Mouse (Mus musculus): ENCODE results near the gene Shroom2. TPM values are rescaled to one million over a fixed set of nuclear protein-coding genes. Genes with fewer than 3 reads are reported as not detected.

The Shroom2 gene
- polyA plus RNA-seq, 1 experiment from 2014 or later: 7.3 TPM

DNA sequence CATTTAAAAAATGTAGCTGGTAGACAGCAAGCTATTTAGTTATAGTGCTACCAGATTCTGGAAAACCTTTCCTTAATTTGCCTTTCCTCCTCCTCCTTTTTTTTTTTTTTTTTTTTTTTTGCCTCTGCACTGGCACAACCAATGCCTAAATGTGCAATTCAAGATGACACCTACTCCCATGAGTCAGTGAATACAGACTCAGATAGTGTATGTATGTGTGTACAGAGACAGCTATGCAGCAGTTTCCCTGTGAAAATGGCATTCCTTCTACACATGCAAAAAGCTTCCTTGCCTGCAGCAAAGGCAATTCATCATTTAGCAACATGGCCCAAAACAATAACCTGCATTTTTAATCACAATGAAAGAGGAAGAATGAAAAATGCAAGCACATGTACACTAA, 126.1 kb downstream of the Shroom2 start:
- no peak overlapping the region for H3K27ac ChIP-seq
- H3K27me3 ChIP-seq: no peaks in the 10 kb centered on the region
- no peak overlapping the region for H3K9ac ChIP-seq
- no peak overlapping the region for H3K4me2 ChIP-seq
- no peak overlapping the region for H3K4me3 ChIP-seq
- H3K36me3 ChIP-seq: no peaks in the 10 kb centered on the region
- no peaks in the 10 kb centered on the region for H3K4me1 ChIP-seq
- no peaks in the 10 kb centered on the region for H3K9me3 ChIP-seq
- no peak for ATAC-seq (ENCODE audit: borderline replicate concordance, extremely low read depth, low FRiP score, low TSS enrichment)

DNA sequence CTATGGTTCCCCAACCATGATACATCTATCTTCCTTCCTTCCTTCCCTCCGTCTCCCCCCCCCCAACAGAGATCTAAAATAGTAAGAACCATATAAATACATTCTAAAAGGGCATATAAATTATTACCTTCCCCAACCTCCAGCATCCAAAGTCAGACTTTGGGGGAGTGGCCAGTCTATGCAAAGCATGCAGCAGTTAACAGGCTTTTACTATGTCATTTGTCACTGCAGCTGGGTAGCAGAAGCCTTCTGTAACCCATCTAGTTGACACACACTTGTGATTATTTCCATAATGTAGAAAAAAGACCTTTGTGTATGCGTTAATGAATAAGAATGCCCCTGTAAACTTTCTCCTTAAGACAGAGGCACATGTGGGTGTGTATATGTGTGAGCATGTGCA, 126.6 kb downstream of the Shroom2 start:
- Histone ChIP-seq H3K4me1 (no peaks in the 10 kb centered on the region), H3K27ac (no peak overlapping the region), H3K9me3 (no peaks in the 10 kb centered on the region), H3K4me2 (no peak overlapping the region), H3K4me3 (no peak overlapping the region), H3K9ac (no peak overlapping the region), H3K27me3 (no peaks in the 10 kb centered on the region), H3K36me3 (no peaks in the 10 kb centered on the region)
- ATAC-seq (ENCODE audit: borderline replicate concordance, extremely low read depth, low FRiP score, low TSS enrichment): no peak
- WGBS: 52% methylated on average over 2 of the region's 2 CpGs

DNA sequence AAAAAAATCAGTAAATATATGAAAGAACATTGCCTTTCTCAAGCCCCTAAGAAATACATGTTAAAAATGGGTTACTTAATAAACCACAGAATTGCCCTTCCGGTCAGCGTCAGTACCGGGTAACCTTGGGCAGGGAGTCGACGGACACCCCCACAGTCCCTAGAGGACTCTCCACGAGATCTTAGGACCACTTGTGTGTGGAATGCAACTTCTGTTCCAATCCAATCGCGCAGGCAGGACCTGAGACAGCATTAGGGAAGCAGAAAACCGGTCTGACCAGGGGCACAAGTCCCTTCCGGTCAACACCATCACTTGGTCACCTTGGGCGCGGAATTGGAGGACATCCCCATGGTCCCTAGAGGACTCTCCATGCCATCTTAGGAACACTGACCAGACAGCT, 133.9 kb downstream of the Shroom2 start:
- no peaks in the 10 kb centered on the region for H3K9me3 ChIP-seq
- H3K9ac ChIP-seq: no peak overlapping the region
- no peak for ATAC-seq (ENCODE audit: borderline replicate concordance, extremely low read depth, low FRiP score, low TSS enrichment)
- no peaks in the 10 kb centered on the region for H3K36me3 ChIP-seq
- H3K27me3 ChIP-seq: 0 out of 2 replicates have a peak, but pooled peaks cover 4% of the 10 kb centered on the region
- 73% methylated on average over 12 of the region's 12 CpGs for WGBS
- H3K4me3 ChIP-seq: no peak overlapping the region
- no peak overlapping the region for H3K4me2 ChIP-seq
- H3K4me1 ChIP-seq: no peaks in the 10 kb centered on the region
- H3K27ac ChIP-seq: no peak overlapping the region

DNA sequence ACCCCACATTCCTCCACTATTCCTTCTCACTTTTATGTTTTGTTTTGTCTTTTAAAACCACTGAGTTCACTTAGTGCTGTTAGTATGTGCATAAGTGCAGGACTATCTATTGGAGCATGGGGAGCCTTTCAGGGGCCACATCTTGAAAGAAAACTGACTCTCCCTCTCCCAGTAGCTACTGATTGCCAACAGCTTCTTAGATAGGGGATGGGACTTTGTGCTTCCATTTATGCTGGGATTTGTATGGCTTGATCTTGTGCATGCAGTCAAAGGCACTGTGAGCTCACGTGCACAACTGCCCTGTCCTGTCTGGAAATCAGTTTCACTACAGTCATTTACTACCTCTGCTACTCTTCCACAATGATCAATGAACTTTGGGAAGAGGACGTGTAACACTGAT, 147.9 kb downstream of the Shroom2 start:
- ATAC-seq (ENCODE audit: borderline replicate concordance, extremely low read depth, low FRiP score, low TSS enrichment): no peak
- H3K36me3 ChIP-seq: no peaks in the 10 kb centered on the region
- H3K9me3 ChIP-seq: no peaks in the 10 kb centered on the region
- peaks cover 3% of the 10 kb centered on the region; the same call in 1 of the 2 replicates for H3K27me3 ChIP-seq
- no peak overlapping the region for H3K4me2 ChIP-seq
- no peak overlapping the region for H3K9ac ChIP-seq
- H3K4me3 ChIP-seq: no peak overlapping the region
- H3K4me1 ChIP-seq: no peaks in the 10 kb centered on the region
- H3K27ac ChIP-seq: no peak overlapping the region
- WGBS: 80% methylated on average over 2 of the region's 2 CpGs

DNA sequence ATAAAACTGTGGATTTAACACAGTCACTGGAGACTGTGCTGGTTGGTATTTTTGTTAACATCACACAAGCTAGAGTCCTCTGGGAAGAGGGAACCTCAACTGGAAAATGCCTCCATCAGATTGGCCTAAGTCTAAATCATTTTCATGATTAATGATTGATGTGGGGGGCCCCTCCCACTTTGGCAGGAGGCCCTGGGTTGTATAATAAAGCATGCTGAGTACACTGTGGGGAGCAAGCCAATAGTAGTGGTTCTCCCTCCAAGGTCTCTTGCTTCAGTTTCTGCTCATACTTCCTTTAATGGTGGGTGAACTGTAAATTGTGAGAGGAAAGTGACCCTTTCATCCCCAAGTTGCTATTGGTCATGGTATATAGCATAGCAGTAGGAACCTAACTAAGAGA, 148.3 kb downstream of the Shroom2 start:
- H3K9ac ChIP-seq: no peak overlapping the region
- H3K4me1 ChIP-seq: no peaks in the 10 kb centered on the region
- H3K4me2 ChIP-seq: no peak overlapping the region
- no peak overlapping the region for H3K27ac ChIP-seq
- H3K4me3 ChIP-seq: no peak overlapping the region
- H3K9me3 ChIP-seq: no peaks in the 10 kb centered on the region
- ATAC-seq (ENCODE audit: borderline replicate concordance, extremely low read depth, low FRiP score, low TSS enrichment): no peak
- peaks cover 3% of the 10 kb centered on the region; the same call in 1 of the 2 replicates for H3K27me3 ChIP-seq
- H3K36me3 ChIP-seq: no peaks in the 10 kb centered on the region

DNA sequence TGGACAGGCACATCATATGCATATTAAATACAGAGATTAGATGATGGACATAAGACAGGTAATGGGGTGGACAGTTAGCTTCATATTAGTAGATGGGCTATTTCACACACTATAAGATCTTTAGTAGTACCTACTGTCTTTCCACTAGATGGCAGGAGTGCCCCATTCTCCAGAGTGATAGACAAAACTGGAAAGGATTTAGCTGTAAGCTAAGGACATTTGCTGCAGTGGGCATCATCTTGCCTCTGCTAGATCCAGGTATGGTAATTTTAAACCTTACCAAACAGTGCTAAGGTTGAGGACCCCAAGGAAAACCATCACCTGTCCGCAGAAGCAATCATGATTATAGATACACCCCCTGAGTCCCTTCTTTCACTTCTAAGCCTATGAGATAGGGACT, 150.8 kb downstream of the Shroom2 start:
- H3K4me3 ChIP-seq: no peak overlapping the region
- H3K4me2 ChIP-seq: no peak overlapping the region
- H3K4me1 ChIP-seq: no peaks in the 10 kb centered on the region
- no peak for ATAC-seq (ENCODE audit: borderline replicate concordance, extremely low read depth, low FRiP score, low TSS enrichment)
- no peaks in the 10 kb centered on the region for H3K9me3 ChIP-seq
- no peaks in the 10 kb centered on the region for H3K36me3 ChIP-seq
- no peak overlapping the region for H3K9ac ChIP-seq
- peaks cover 3% of the 10 kb centered on the region; the same call in 1 of the 2 replicates for H3K27me3 ChIP-seq
- no peak overlapping the region for H3K27ac ChIP-seq
- WGBS: 67% methylated on average over 1 of the region's 1 CpGs

DNA sequence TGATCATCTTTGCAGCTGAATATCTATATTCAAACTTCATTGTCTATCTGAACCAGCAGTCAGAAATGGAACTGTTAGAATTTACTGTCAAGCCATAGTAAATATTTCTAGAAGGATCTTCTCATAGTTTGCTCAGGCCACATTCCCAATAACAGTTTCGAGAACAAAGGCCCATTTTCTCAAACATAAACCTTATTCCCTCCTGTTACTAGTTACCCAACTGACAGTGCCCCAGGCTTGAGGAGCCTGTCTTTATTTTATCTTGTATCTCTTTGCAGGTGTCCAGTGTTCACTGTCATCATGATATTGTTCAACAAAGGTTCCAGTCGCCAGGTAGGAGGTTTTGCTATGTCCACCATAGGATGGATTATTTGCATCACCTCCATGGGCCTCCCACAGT, 206.2 kb downstream of the Shroom2 start, which contains the start of gene Cldn34a:
TSS of gene Cldn34a (plus strand) at position 301 of the 400 bp plus-strand sequence.
- Histone ChIP-seq H3K4me2 (no peak within 1 kb of the TSS), H3K4me3 (no peak within 1 kb of the TSS), H3K9ac (no peak within 1 kb of the TSS), H3K36me3 (no peaks in the 10 kb centered on the region), H3K27me3 (peaks cover 5% of the 10 kb centered on the region; the same call in 1 of the 2 replicates), H3K27ac (no peak within 1 kb of the TSS), H3K4me1 (no peaks in the 10 kb centered on the region), H3K9me3 (no peaks in the 10 kb centered on the region)
- no peak for ATAC-seq (ENCODE audit: borderline replicate concordance, extremely low read depth, low FRiP score, low TSS enrichment)
- WGBS: 60% methylated on average over 2 of the region's 2 CpGs

Other genes starting within 250 kb of the Shroom2 start
- gene Cldn34a, start 206.1 kb downstream of the Shroom2 start, polyA plus RNA-seq (2015; fragmentation: Nextera tagmentation; extraction: Ambion mirVana): not detected in 2 replicates
- 0.34 TPM in 1 of 2 replicates, not detected in the other for gene Gpr143, start 12.5 kb upstream of the Shroom2 start, polyA plus RNA-seq (2015; fragmentation: Nextera tagmentation; extraction: Ambion mirVana)
- gene Usp51, start 237.0 kb upstream of the Shroom2 start, polyA plus RNA-seq (2015; fragmentation: Nextera tagmentation; extraction: Ambion mirVana): 0.60 and 0.99 TPM in 2 replicates